Mouse (Mus musculus) NIH3T3 (cell line): ENCODE measurements around the gene Srrm2.

Experiments
- DNase-seq: peaks from one replicate; pipeline ENCODE4 v3.0.0-alpha.2; 2012; ENCODE audit warnings: low read depth

Srrm2 gene

DNA sequence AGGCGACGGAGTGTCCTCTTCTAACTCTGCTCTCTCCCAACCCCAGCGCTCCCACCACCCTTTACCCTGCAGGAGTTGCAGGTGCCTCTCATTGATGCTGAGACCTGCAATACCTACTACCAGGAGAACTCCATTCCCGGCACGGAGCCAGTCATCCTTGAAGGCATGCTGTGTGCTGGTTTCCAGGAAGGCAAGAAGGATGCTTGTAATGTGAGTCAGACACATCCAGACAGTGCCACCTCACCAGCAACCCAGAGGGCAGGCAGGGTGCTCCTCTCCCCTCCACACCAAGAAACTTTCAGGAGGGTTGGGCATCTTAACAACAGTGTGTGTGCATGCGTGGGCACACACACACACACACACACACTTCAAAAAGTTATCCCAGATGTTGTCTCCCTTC is 66.9 kb downstream of the Srrm2 start:
- peak; percentile 67 for DNase-seq

DNA sequence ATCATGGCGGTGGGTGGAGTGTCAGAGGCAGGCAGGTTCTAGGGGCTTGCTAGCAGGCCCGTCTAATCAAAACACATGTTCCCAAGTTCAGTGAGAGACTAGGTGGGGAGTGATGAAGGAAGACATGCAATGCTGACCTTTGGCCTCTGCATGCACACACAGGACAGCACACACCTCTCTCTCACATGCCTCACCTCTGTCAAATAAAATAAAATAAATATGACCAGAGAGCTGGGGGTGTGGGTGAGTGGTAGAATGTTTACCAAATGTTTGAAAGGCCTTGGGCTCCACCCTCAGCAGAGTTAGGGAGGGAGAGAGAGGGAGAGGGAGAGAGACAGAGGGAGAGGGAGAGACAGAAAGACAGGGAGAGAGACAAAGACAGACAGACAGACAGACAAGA is 67.6 kb downstream of the Srrm2 start:
- no peak for DNase-seq

DNA sequence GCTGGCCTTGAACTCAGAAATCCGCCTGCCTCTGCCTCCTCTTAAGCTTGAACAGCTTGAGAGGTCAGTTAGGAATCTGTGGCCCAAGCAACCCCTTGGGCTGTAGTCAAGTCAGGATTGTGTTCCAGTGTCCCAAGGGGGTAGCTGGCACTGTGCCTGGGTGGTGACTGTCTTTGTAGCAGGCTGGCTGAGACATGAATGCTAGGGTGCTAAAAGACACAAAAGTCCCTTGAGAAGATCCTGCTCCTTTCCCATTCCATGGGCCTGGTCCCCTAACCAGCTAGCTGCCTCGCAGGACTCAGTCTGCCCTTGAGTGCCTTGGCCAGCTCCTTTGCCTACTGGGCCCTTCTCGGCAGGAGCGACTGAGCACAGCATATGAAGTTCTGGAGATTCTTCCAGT is 72.6 kb downstream of the Srrm2 start:
- no peak for DNase-seq

DNA sequence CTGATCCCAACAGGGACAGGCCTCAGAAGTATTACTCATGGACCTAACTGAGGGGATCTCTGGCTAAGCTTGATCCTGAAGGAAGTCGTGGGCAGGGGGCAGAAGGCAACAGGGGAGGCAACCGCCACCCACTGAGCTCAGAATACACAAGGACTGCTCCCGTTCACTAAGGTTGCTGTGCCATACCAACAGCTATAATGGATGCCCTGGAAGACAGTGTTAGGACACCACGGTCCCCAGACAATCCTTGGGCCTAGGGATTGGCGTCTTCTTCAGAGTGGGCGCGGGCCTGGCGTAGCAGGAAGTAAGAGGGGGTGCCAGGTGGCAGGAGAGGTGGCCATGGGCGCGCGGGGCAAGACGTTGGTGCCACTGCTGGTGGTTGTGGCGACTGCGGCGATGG is 77.4 kb downstream of the Srrm2 start, which contains the start of gene Prss21:
Gene Prss21, plus strand, starts transcription at position 301 of the 400 bp plus-strand sequence.
- no peak for DNase-seq

DNA sequence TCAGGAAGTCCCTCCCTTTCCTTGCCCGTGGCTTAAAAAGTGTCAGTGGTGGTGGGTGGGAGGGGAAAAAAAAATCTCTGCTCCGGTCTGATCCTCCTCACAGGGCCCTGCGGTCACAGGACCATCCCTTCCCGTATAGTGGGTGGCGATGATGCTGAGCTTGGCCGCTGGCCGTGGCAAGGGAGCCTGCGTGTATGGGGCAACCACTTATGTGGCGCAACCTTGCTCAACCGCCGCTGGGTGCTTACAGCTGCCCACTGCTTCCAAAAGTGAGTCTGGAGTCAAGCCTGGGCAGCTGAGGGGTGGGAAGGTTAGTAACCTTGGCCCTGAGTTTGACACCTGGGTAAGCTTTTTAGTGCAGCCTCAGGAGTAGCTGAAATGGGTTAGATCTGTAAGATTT is 78.2 kb downstream of the Srrm2 start:
- no peak for DNase-seq
